Mouse (Mus musculus) splenic B cell, adult 2 months (primary cell): ENCODE data around the gene Saa2.
A peak's percentile ranks its signal among the peaks of the same experiment; 100 is the strongest.
"Not testable (repeated sequence)": the region's sequence is repeated elsewhere in the genome, so short reads cannot be mapped to it uniquely, and the experiment has no call there.

Experiments
- DNase-seq: peaks from one replicate; pipeline ENCODE4 v3.0.0-alpha.2; 2011; ENCODE audit warnings: low read depth, low spot score
- H3K27me3 ChIP-seq: 2 replicates; pipeline ENCODE4 v1.6.1; 2012; ENCODE audit warnings: mild to moderate bottlenecking, low read length, moderate library complexity, mixed read lengths; ENCODE audit not compliant: control insufficient read depth, poor library complexity, insufficient read depth, severe bottlenecking
- H3K36me3 ChIP-seq: 2 replicates; pipeline ENCODE4 v1.6.1; 2012; ENCODE audit warnings: mild to moderate bottlenecking, low read length, moderate library complexity, mixed read lengths; ENCODE audit not compliant: control insufficient read depth, poor library complexity, insufficient read depth, severe bottlenecking

Saa2 gene

GRCm38 (mm10) chr7:46738561-46739460 lies 12.8 kb upstream of the Saa2 start:
- H3K27me3 ChIP-seq = no peaks in the 10 kb centered on the region; the same call in 1 of the 2 replicates
- DNase-seq = no peak
- H3K36me3 ChIP-seq = no peaks in the 10 kb centered on the region

- H3K36me3 ChIP-seq, DNase-seq: not testable (repeated sequence)
Measured at GRCm38 (mm10) chr7:46740041-46740440, 11.5 kb upstream of the Saa2 start.

GRCm38 (mm10) chr7:46742880-46743279 lies 8.7 kb upstream of the Saa2 start, which contains the start of gene Saa1:
Gene Saa1, minus strand, starts transcription at chr7:46742980.
- H3K27me3 ChIP-seq, H3K36me3 ChIP-seq, DNase-seq: not testable (repeated sequence)

More at GRCm38 (mm10) chr7:46740041-46740440, 11.5 kb upstream of the Saa2 start:
- H3K27me3 ChIP-seq = not testable (repeated sequence)

GRCm38 (mm10) chr7:46745816-46746215 lies 5.8 kb upstream of the Saa2 start:
- Histone ChIP-seq H3K27me3 (no peaks in the 10 kb centered on the region), H3K36me3 (no peaks in the 10 kb centered on the region)
- DNase-seq = no peak

GRCm38 (mm10) chr7:46746381-46746780 lies 5.2 kb upstream of the Saa2 start:
- H3K27me3 ChIP-seq = no peaks in the 10 kb centered on the region
- no peaks in the 10 kb centered on the region for H3K36me3 ChIP-seq
- DNase-seq = no peak

GRCm38 (mm10) chr7:46748459-46748858 lies 3.1 kb upstream of the Saa2 start:
- Histone ChIP-seq H3K27me3 (no peaks in the 10 kb centered on the region), H3K36me3 (no peaks in the 10 kb centered on the region)
- DNase-seq = peak; percentile 23

GRCm38 (mm10) chr7:46761049-46761795 lies 9.6 kb downstream of the Saa2 start:
- DNase-seq = no peak
- Histone ChIP-seq H3K27me3 (no peaks in the 10 kb centered on the region), H3K36me3 (peaks cover 8% of the 10 kb centered on the region)

- DNase-seq = no peak
- Histone ChIP-seq H3K27me3 (no peaks in the 10 kb centered on the region), H3K36me3 (peaks cover 10% of the 10 kb centered on the region)
Measured at GRCm38 (mm10) chr7:46762601-46763000, 11.0 kb downstream of the Saa2 start.

- Histone ChIP-seq H3K27me3 (no peaks in the 10 kb centered on the region), H3K36me3 (peaks cover 16% of the 10 kb centered on the region)
- DNase-seq = no peak
Measured at GRCm38 (mm10) chr7:46764672-46765071, 13.1 kb downstream of the Saa2 start.

GRCm38 (mm10) chr7:46767371-46767770 lies 15.8 kb downstream of the Saa2 start:
- H3K27me3 ChIP-seq = no peaks in the 10 kb centered on the region
- peaks cover 18% of the 10 kb centered on the region for H3K36me3 ChIP-seq
- DNase-seq = no peak

GRCm38 (mm10) chr7:46768451-46768850 lies 16.9 kb downstream of the Saa2 start:
- Histone ChIP-seq H3K36me3 (peaks cover 15% of the 10 kb centered on the region), H3K27me3 (no peaks in the 10 kb centered on the region)
- DNase-seq = no peak

- Histone ChIP-seq H3K27me3 (no peaks in the 10 kb centered on the region), H3K36me3 (peaks cover 16% of the 10 kb centered on the region)
- peak; percentile 75 for DNase-seq
Measured at GRCm38 (mm10) chr7:46770706-46771105, 19.1 kb downstream of the Saa2 start.

- peaks cover 17% of the 10 kb centered on the region; the same call in 1 of the 2 replicates for H3K36me3 ChIP-seq
- no peaks in the 10 kb centered on the region for H3K27me3 ChIP-seq
- DNase-seq = no peak
Measured at GRCm38 (mm10) chr7:46789177-46789849, 37.7 kb downstream of the Saa2 start.

GRCm38 (mm10) chr7:46793871-46794270 lies 42.3 kb downstream of the Saa2 start:
- no peak for DNase-seq
- no peaks in the 10 kb centered on the region for H3K27me3 ChIP-seq
- peaks cover 3% of the 10 kb centered on the region; the same call in 1 of the 2 replicates for H3K36me3 ChIP-seq
